In the genomic region with DNA sequence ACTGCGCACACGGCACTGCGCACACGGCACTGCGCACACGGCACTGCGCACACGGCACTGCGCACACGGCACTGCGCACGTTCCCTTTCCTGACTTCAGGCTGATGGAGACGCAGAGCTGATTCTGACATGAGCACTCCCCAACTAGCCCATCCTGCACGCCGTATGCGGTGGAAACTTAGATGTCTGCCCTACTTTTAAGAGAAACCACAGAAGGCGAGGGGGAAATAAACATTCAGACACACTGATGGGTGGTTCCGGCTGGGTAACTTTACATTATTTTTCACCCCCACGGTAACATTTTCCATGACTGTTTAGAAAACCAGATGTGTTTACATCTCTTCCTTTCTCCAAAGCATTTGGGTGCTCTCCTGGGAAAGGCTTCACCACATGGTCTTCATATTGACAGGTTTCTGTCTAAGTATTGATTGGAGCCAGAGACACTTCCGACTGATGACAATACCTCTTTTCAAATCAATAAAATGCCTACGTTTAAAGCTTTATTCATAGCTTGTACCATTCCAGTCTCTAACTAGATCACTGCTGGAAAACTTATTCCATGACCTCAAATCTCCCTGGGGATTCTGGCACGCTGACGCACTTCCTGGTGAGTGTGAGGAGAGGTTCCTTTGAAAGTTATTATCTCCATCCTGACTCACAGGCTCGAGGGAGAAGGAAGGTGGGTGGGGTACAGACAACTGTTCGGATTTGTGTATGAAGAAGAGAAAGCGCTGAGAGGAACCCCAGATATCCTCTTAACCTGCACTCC, we compare ENCODE assay signal across 10 mouse cellular contexts.
DNase-seq lines count a peak whose midpoint lies in the region; ATAC-seq and TF ChIP-seq lines count a peak whose summit lies in the region.
"Had no signal": no experiment of that assay in that cellular context is flagged by ENCODE, and none has a peak within 500 bp of the region (broad histone marks: within the 10 kb centered on the region; RNA-seq: fewer than 3 reads in every experiment).

No protein-coding gene starts in this region.

- no peak overlapping the region for H3K9ac ChIP-seq in heart, embryonic 16.5 days (ENCODE audit: low read length)
- H3K9ac ChIP-seq: limb, embryonic 12.5 days had no signal

- H3K27ac ChIP-seq in kidney, adult 2 months (ENCODE audit: insufficient read depth, low read depth, low read length), result peak overlapping the region; percentile 20; the same call in 1 of the 2 replicates
- 0 out of 2 replicates have a peak overlapping the region, but pooled peaks have one; percentile 4 for H3K27ac ChIP-seq in heart, embryonic 16.5 days (ENCODE audit: low read length)
- H3K27ac ChIP-seq: limb, embryonic 12.5 days had no signal

- WGBS in kidney, adult 2 months, result 74% methylated on average over 26 of the region's 26 CpGs
- WGBS in heart, embryonic 16.5 days, result 72% methylated on average over 23 of the region's 26 CpGs

- H3K4me3 ChIP-seq in kidney, adult 2 months (ENCODE audit: insufficient read depth, low read depth, low read length), result no peak overlapping the region
- peak overlapping the region; percentile 82 for H3K4me3 ChIP-seq in E14TG2a.4 (replicated peaks; ENCODE audit: low read length)
- no peak overlapping the region for H3K4me3 ChIP-seq in heart, embryonic 16.5 days (ENCODE audit: low read length)
- H3K4me3 ChIP-seq: limb, embryonic 12.5 days had no signal

- ATAC-seq in heart, embryonic 16.5 days (replicated peaks; ENCODE audit: extremely low read depth, insufficient read depth, low FRiP score), result no peak
- no peak for ATAC-seq in erythroid progenitor cell, adult 5-6 weeks (replicated peaks; ENCODE audit: low FRiP score, poor library complexity, severe bottlenecking)

- DNase-seq in kidney, adult 2 months, result no peak
- no peak for DNase-seq in kidney, adult 18-20 months
- DNase-seq in R1 (ENCODE audit: low read depth, low spot score), result peak; percentile 68
- no peak for DNase-seq in urinary bladder, postnatal 4 days (ENCODE audit: low spot score in 2 of 2)
- DNase-seq: kidney, postnatal 14 days; lung, postnatal 10 days had no signal

- no peaks in the 10 kb centered on the region for H3K9me3 ChIP-seq in E14TG2a.4 (ENCODE audit: low read length)
- H3K9me3 ChIP-seq in heart, embryonic 16.5 days (replicated peaks; ENCODE audit: control insufficient read depth, low read length), result no peaks in the 10 kb centered on the region
- H3K9me3 ChIP-seq: limb, embryonic 12.5 days had no signal

- H3K4me1 ChIP-seq in kidney, adult 2 months (ENCODE audit: control insufficient read depth, insufficient read depth, low read length), result peaks cover 12% of the 10 kb centered on the region
- peaks cover 59% of the 10 kb centered on the region for H3K4me1 ChIP-seq in E14TG2a.4 (replicated peaks; ENCODE audit: low read depth, low read length)
- no peaks in the 10 kb centered on the region for H3K4me1 ChIP-seq in heart, embryonic 16.5 days (ENCODE audit: control insufficient read depth, insufficient read depth, low read length)

- no peaks in the 10 kb centered on the region for H3K36me3 ChIP-seq in kidney, adult 2 months (ENCODE audit: control insufficient read depth, insufficient read depth, low read length)
- H3K36me3 ChIP-seq in E14TG2a.4 (ENCODE audit: insufficient read depth, low read length), result peaks cover 77% of the 10 kb centered on the region
- H3K36me3 ChIP-seq in heart, embryonic 16.5 days (ENCODE audit: control insufficient read depth, insufficient read depth), result no peaks in the 10 kb centered on the region

- H3K4me2 ChIP-seq in heart, embryonic 16.5 days (ENCODE audit: low read depth, low read length), result no peak overlapping the region; the same call in 1 of the 2 replicates
- H3K4me2 ChIP-seq: limb, embryonic 12.5 days had no signal

- TF ChIP-seq CTCF in kidney, adult 2 months (conservative IDR thresholded peaks at IDR 0.05; ENCODE audit: insufficient read depth, insufficient read length, low read depth, low read length), result no peak
- TF ChIP-seq CTCF in E14TG2a.4 (conservative IDR thresholded peaks at IDR 0.05; ENCODE audit: low read length), result no peak

- no peak for TF ChIP-seq POLR2A in kidney, adult 2 months (IDR thresholded peaks at IDR 0.05; ENCODE audit: low read depth, low read length)

- H3K27me3 ChIP-seq in kidney, adult 2 months (replicated peaks; ENCODE audit: control insufficient read depth, insufficient read depth, low read length), result no peaks in the 10 kb centered on the region
- H3K27me3 ChIP-seq in E14TG2a.4 (ENCODE audit: insufficient read depth, low read length), result no peaks in the 10 kb centered on the region
- H3K27me3 ChIP-seq in heart, embryonic 16.5 days (ENCODE audit: control insufficient read depth, insufficient read depth, low read length), result no peaks in the 10 kb centered on the region
- H3K27me3 ChIP-seq: limb, embryonic 12.5 days had no signal
